Mouse (Mus musculus) adrenal gland, adult 8-10 months (tissue): ENCODE data around the gene Echdc1. TPM values are rescaled to one million over a fixed set of nuclear protein-coding genes. Genes with fewer than 3 reads are reported as not detected.

ENCODE experiments used
- total RNA-seq, 4 experiments: library from RNA; stranded (reverse); gene quantifications; 2 replicates each; pipeline ENCODE4 v1.2.4; 2022

The Echdc1 gene
- total RNA-seq, 4 experiments from 2014 or later, result 49.7 to 116 (median 89.3) TPM

Other genes starting within 250 kb of the Echdc1 start
- gene Soga3, start 169.3 kb upstream of the Echdc1 start, total RNA-seq, result 10 to 100 TPM in 3 of 4 experiments, 1 to 10 TPM in 1; 8.3 to 15.9 (median 12.0) TPM
- gene Gm49353, start 114.2 kb upstream of the Echdc1 start, total RNA-seq, result 1 to 10 TPM in 3 of 4 experiments, not detected in 1; 1.9 to 3.9 (median 2.5) TPM
- 1 to 10 TPM; 5.2 to 9.1 (median 6.2) TPM for gene 9330159F19Rik, start 101.6 kb upstream of the Echdc1 start, total RNA-seq
- gene Rnf146, start 49.3 kb downstream of the Echdc1 start, total RNA-seq, result 10 to 100 TPM; 48.6 to 55.0 (median 50.7) TPM
- 10 to 100 TPM; 17.8 to 27.8 (median 23.5) TPM for gene Rspo3, start 222.7 kb downstream of the Echdc1 start, total RNA-seq